ENCODE assay signal across 8 mouse cellular contexts in the genomic region with DNA sequence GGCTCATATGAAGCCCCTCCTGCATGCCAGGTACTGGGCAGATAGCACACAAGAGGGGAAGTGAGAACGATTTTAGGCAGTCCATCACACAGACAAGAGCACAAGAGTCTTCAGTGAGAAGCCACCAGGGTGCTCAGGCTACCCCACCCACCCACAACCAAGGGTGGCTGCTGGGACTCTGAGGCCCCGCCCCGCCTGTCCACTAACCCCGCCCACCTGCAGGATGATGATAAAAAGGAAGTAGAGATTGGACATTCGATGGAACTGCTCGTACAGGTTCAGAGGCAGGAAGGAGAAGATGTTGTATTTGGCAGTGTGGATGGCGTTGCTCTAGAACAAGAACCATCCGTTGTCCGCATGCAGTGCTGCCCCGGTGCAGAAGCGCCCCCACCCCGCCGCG. TPM values are rescaled to one million over a fixed set of nuclear protein-coding genes. Genes with fewer than 3 reads are reported as not detected.
DNase-seq lines count a peak whose midpoint lies in the region; ATAC-seq and TF ChIP-seq lines count a peak whose summit lies in the region.

No protein-coding gene starts in this region.

- TF ChIP-seq CTCF in forebrain, postnatal 0 days (IDR thresholded peaks at IDR 0.05; ENCODE audit: low read depth): no peak

- peaks cover 55% of the 10 kb centered on the region for H3K27me3 ChIP-seq in heart, embryonic 10.5 days (ENCODE audit: insufficient read depth, poor library complexity, severe bottlenecking)
- H3K27me3 ChIP-seq in forebrain, postnatal 0 days (ENCODE audit: insufficient read depth, low read length): peaks cover 4% of the 10 kb centered on the region
- H3K27me3 ChIP-seq in midbrain, embryonic 13.5 days: peaks cover 54% of the 10 kb centered on the region

- H3K27ac ChIP-seq in heart, embryonic 10.5 days: no peak overlapping the region
- no peak overlapping the region for H3K27ac ChIP-seq in ES-E14 (ENCODE audit: insufficient read depth, low read depth, low read length, poor library complexity, severe bottlenecking)
- no peak overlapping the region for H3K27ac ChIP-seq in forebrain, postnatal 0 days (ENCODE audit: low read depth, low read length)
- H3K27ac ChIP-seq in midbrain, embryonic 13.5 days: no peak overlapping the region

- in situ Hi-C loops in ES-E14 (cut with MboI; ENCODE audit: low sequenced_read_pairs in 2 of 2, unreplicated experiment in 2 of 2): no loop called here

- peak overlapping the region; percentile 37 for H3K4me3 ChIP-seq in heart, embryonic 10.5 days
- H3K4me3 ChIP-seq in ES-E14 (ENCODE audit: insufficient read depth in 1 of 2, low read depth in 1 of 2, low read length in 2 of 2, poor library complexity in 1 of 2, severe bottlenecking in 1 of 2): peak overlapping the region; percentile 56 to 64
- no peak overlapping the region; the same call in none of the 2 replicates for H3K4me3 ChIP-seq in forebrain, postnatal 0 days (ENCODE audit: low read depth, low read length)
- H3K4me3 ChIP-seq in midbrain, embryonic 13.5 days (replicated peaks): no peak overlapping the region

- H3K4me1 ChIP-seq in heart, embryonic 10.5 days: peaks cover 46% of the 10 kb centered on the region
- H3K4me1 ChIP-seq in ES-E14 (ENCODE audit: control insufficient read depth in 2 of 2, insufficient read depth in 2 of 2, low read length in 2 of 2, poor library complexity in 1 of 2): peaks cover 2 to 21% of the 10 kb centered on the region in 2 experiments; a peak in 3 of 4 replicates
- H3K4me1 ChIP-seq in forebrain, postnatal 0 days (ENCODE audit: insufficient read depth): no peaks in the 10 kb centered on the region; the same call in 1 of the 2 replicates
- peaks cover 7% of the 10 kb centered on the region; the same call in 1 of the 2 replicates for H3K4me1 ChIP-seq in midbrain, embryonic 13.5 days (replicated peaks)

- intact Hi-C loops in heart, postnatal 36 days (cut with DNase I): loop anchor here (5.0 kb wide), 1 partner anchor 168 kb away; no protein-coding TSS in a partner anchor

- H3K9me3 ChIP-seq in heart, embryonic 10.5 days: no peaks in the 10 kb centered on the region
- no peaks in the 10 kb centered on the region for H3K9me3 ChIP-seq in ES-E14 (ENCODE audit: control insufficient read depth, insufficient read depth, low read depth, low read length)
- H3K9me3 ChIP-seq in forebrain, postnatal 0 days (ENCODE audit: low read length): no peaks in the 10 kb centered on the region
- H3K9me3 ChIP-seq in midbrain, embryonic 13.5 days: no peaks in the 10 kb centered on the region

- no peak for ATAC-seq in forebrain, postnatal 0 days
- no peak for ATAC-seq in midbrain, embryonic 13.5 days

- no peaks in the 10 kb centered on the region for H3K36me3 ChIP-seq in heart, embryonic 10.5 days
- no peaks in the 10 kb centered on the region for H3K36me3 ChIP-seq in ES-E14 (ENCODE audit: control insufficient read depth, insufficient read depth, low read length, poor library complexity, severe bottlenecking)
- H3K36me3 ChIP-seq in forebrain, postnatal 0 days (ENCODE audit: insufficient read depth): no peaks in the 10 kb centered on the region
- no peaks in the 10 kb centered on the region for H3K36me3 ChIP-seq in midbrain, embryonic 13.5 days

- H3K4me2 ChIP-seq in forebrain, postnatal 0 days (ENCODE audit: low read depth): peak overlapping the region; percentile 26
- H3K4me2 ChIP-seq in midbrain, embryonic 13.5 days (replicated peaks): peak overlapping the region; percentile 11; the same call in 1 of the 2 replicates

- no peak overlapping the region for H3K9ac ChIP-seq in ES-E14 (ENCODE audit: insufficient read depth, low read depth, low read length, poor library complexity, severe bottlenecking)
- no peak overlapping the region for H3K9ac ChIP-seq in forebrain, postnatal 0 days
- no peak overlapping the region for H3K9ac ChIP-seq in midbrain, embryonic 13.5 days (replicated peaks)

- no peak for DNase-seq in heart, embryonic 10.5 days (ENCODE audit: low spot score)
- no peak for DNase-seq in heart, postnatal 36 days
- DNase-seq in ES-E14 (ENCODE audit: low read depth, low spot score): peak; percentile 57
- DNase-seq in forebrain, postnatal 0 days: no peak
- no peak for DNase-seq in cerebellum, postnatal 25 days
- no peak for DNase-seq in retina, postnatal 1 day
- no peak for DNase-seq in right cerebral cortex, postnatal 10 days (ENCODE audit: low spot score in 2 of 2)

- 9% methylated on average over 14 of the region's 14 CpGs for WGBS in heart, embryonic 10.5 days
- WGBS in forebrain, postnatal 0 days: 11% methylated on average over 14 of the region's 14 CpGs
- 21% methylated on average over 14 of the region's 14 CpGs for WGBS in midbrain, embryonic 13.5 days

TF ChIP-seq in ES-E14, 5 proteins besides CTCF, POLR2A, EP300 and RAD21:
- no peak for TF ChIP-seq ZC3H11A (IDR thresholded peaks at IDR 0.05; ENCODE audit: borderline replicate concordance, low read depth, low read length)
- no peak for TF ChIP-seq HCFC1 (IDR thresholded peaks at IDR 0.05; ENCODE audit: borderline replicate concordance, insufficient read depth, low read length)
- TF ChIP-seq CHD2 (IDR thresholded peaks at IDR 0.05; ENCODE audit: low read depth, low read length): no peak
- no peak for TF ChIP-seq MAFK (IDR thresholded peaks at IDR 0.05; ENCODE audit: insufficient read depth, low read depth, low read length)
- TF ChIP-seq ZNF384 (IDR thresholded peaks at IDR 0.05; ENCODE audit: low read depth, low read length): no peak

RNA-seq across cellular contexts. Expression of gene Atp8b3, which starts 3.9 kb away (rescaled TPM):
- polyA plus RNA-seq in heart, embryonic 10.5 days (2016; fragmentation: Nextera tagmentation; extraction: Ambion mirVana): 0.31 and 0.32 TPM in 2 replicates
- not detected for total RNA-seq in heart, postnatal 36 days (2021)
- 0.80 and 2.3 TPM in 2 replicates for total RNA-seq in ES-E14 (2012; rRNA removed)
- 0.05 and 0.38 TPM in 2 replicates for total RNA-seq in forebrain, postnatal 0 days (2014; rRNA removed)
- 0.16 and 0.46 TPM in 2 replicates for polyA plus RNA-seq in forebrain, postnatal 0 days (2015; fragmentation: Nextera tagmentation; extraction: Ambion mirVana)
- 0.94 and 1.1 TPM in 2 replicates for polyA plus RNA-seq in midbrain, embryonic 13.5 days (2015; fragmentation: Nextera tagmentation; extraction: Ambion mirVana)

RNA-seq across cellular contexts. Expression of gene Rexo1, which starts 26.3 kb away (rescaled TPM):
- 25.1 and 26.9 TPM in 2 replicates for polyA plus RNA-seq in heart, embryonic 10.5 days (2016; fragmentation: Nextera tagmentation; extraction: Ambion mirVana)
- 10 to 100 TPM; 12.3 to 13.7 TPM for total RNA-seq in heart, postnatal 36 days (2021)
- 27.4 and 33.4 TPM in 2 replicates for total RNA-seq in ES-E14 (2012; rRNA removed)
- total RNA-seq in forebrain, postnatal 0 days (2014; rRNA removed): 40.3 and 41.9 TPM in 2 replicates
- 27.9 and 30.5 TPM in 2 replicates for polyA plus RNA-seq in forebrain, postnatal 0 days (2015; fragmentation: Nextera tagmentation; extraction: Ambion mirVana)
- polyA plus RNA-seq in midbrain, embryonic 13.5 days (2015; fragmentation: Nextera tagmentation; extraction: Ambion mirVana): 28.8 and 32.6 TPM in 2 replicates

RNA-seq across cellular contexts. Expression of gene Onecut3, which starts 40.4 kb away (rescaled TPM):
- polyA plus RNA-seq in heart, embryonic 10.5 days (2016; fragmentation: Nextera tagmentation; extraction: Ambion mirVana): 0.44 TPM in 1 of 2 replicates, not detected in the other
- total RNA-seq in heart, postnatal 36 days (2021): not detected
- total RNA-seq in ES-E14 (2012; rRNA removed): not detected in 2 replicates
- total RNA-seq in forebrain, postnatal 0 days (2014; rRNA removed): 0.62 and 1.9 TPM in 2 replicates
- polyA plus RNA-seq in forebrain, postnatal 0 days (2015; fragmentation: Nextera tagmentation; extraction: Ambion mirVana): 0.03 and 0.18 TPM in 2 replicates
- polyA plus RNA-seq in midbrain, embryonic 13.5 days (2015; fragmentation: Nextera tagmentation; extraction: Ambion mirVana): 2.6 and 3.0 TPM in 2 replicates

RNA-seq across cellular contexts. Expression of gene Klf16, which starts 42.0 kb away (rescaled TPM):
- polyA plus RNA-seq in heart, embryonic 10.5 days (2016; fragmentation: Nextera tagmentation; extraction: Ambion mirVana): 7.9 and 8.1 TPM in 2 replicates
- total RNA-seq in heart, postnatal 36 days (2021): 1 to 10 TPM; 3.6 to 4.5 TPM
- total RNA-seq in ES-E14 (2012; rRNA removed): 20.8 and 23.5 TPM in 2 replicates
- total RNA-seq in forebrain, postnatal 0 days (2014; rRNA removed): 17.9 and 18.7 TPM in 2 replicates
- 13.3 and 14.1 TPM in 2 replicates for polyA plus RNA-seq in forebrain, postnatal 0 days (2015; fragmentation: Nextera tagmentation; extraction: Ambion mirVana)
- polyA plus RNA-seq in midbrain, embryonic 13.5 days (2015; fragmentation: Nextera tagmentation; extraction: Ambion mirVana): 3.7 and 4.5 TPM in 2 replicates

RNA-seq across cellular contexts. Expression of gene Abhd17a, which starts 55.1 kb away (rescaled TPM):
- polyA plus RNA-seq in heart, embryonic 10.5 days (2016; fragmentation: Nextera tagmentation; extraction: Ambion mirVana): 94.1 and 120 TPM in 2 replicates
- 10 to 100 TPM; 48.3 to 51.2 TPM for total RNA-seq in heart, postnatal 36 days (2021)
- total RNA-seq in ES-E14 (2012; rRNA removed): 67.9 and 68.7 TPM in 2 replicates
- 156 and 201 TPM in 2 replicates for total RNA-seq in forebrain, postnatal 0 days (2014; rRNA removed)
- polyA plus RNA-seq in forebrain, postnatal 0 days (2015; fragmentation: Nextera tagmentation; extraction: Ambion mirVana): 154 and 155 TPM in 2 replicates
- polyA plus RNA-seq in midbrain, embryonic 13.5 days (2015; fragmentation: Nextera tagmentation; extraction: Ambion mirVana): 78.5 and 93.4 TPM in 2 replicates

Comparison
In these comparisons a context has a peak if more than half of its experiments do, and no peak if none do; other contexts are left out.
1. H3K4me3 ChIP-seq: peak in heart, embryonic 10.5 days (single experiment) and ES-E14 (2 of 2); none in forebrain, postnatal 0 days (single experiment) and midbrain, embryonic 13.5 days (single experiment).